Mouse (Mus musculus): ENCODE results near the gene Olfr107. TPM values are rescaled to one million over a fixed set of nuclear protein-coding genes. Genes with fewer than 3 reads are reported as not detected.

The Olfr107 gene
- not detected in 2 replicates for polyA plus RNA-seq (2014; fragmentation: Nextera tagmentation; extraction: Ambion mirVana)

GRCm38 (mm10) chr17:37398926-37399325 lies at the start of gene Olfr107:
Gene Olfr107, plus strand, starts transcription at chr17:37399226.
- Histone ChIP-seq H3K27ac (replicated peaks; ENCODE audit: low read depth, low read length) (no peak within 1 kb of the TSS), H3K9ac (replicated peaks; ENCODE audit: low read length) (no peak within 1 kb of the TSS), H3K27me3 (ENCODE audit: control insufficient read depth, insufficient read depth, low read length) (no peaks in the 10 kb centered on the region), H3K9me3 (replicated peaks; ENCODE audit: control insufficient read depth, low read length) (no peaks in the 10 kb centered on the region), H3K4me3 (ENCODE audit: low read depth, low read length) (no peak within 1 kb of the TSS), H3K4me1 (ENCODE audit: control insufficient read depth, insufficient read depth, low read length) (no peaks in the 10 kb centered on the region), H3K4me2 (ENCODE audit: low read depth, low read length) (no peak within 1 kb of the TSS), H3K36me3 (replicated peaks; ENCODE audit: control insufficient read depth, insufficient read depth, low read depth, low read length) (no peaks in the 10 kb centered on the region)
- WGBS: 84% methylated on average over 3 of the region's 3 CpGs
- ATAC-seq (replicated peaks; ENCODE audit: insufficient number of reproducible peaks, low FRiP score, low TSS enrichment, low read depth): no peak
- no peak for DNase-seq (ENCODE audit: low spot score)

GRCm38 (mm10) chr17:37359282-37359681 lies 39.7 kb upstream of the Olfr107 start, which contains the start of gene Olfr104-ps:
Gene Olfr104-ps, plus strand, starts transcription at chr17:37359582.
- no peaks in the 10 kb centered on the region for H3K4me1 ChIP-seq (ENCODE audit: control insufficient read depth, insufficient read depth, low read length)
- H3K27ac ChIP-seq (replicated peaks; ENCODE audit: low read depth, low read length): no peak within 1 kb of the TSS
- no peaks in the 10 kb centered on the region for H3K36me3 ChIP-seq (replicated peaks; ENCODE audit: control insufficient read depth, insufficient read depth, low read depth, low read length)
- DNase-seq (ENCODE audit: low spot score): no peak
- no peak within 1 kb of the TSS for H3K4me3 ChIP-seq (ENCODE audit: low read depth, low read length)
- ATAC-seq (replicated peaks; ENCODE audit: insufficient number of reproducible peaks, low FRiP score, low TSS enrichment, low read depth): no peak
- H3K9me3 ChIP-seq (replicated peaks; ENCODE audit: control insufficient read depth, low read length): no peaks in the 10 kb centered on the region
- H3K4me2 ChIP-seq (ENCODE audit: low read depth, low read length): no peak within 1 kb of the TSS
- no peaks in the 10 kb centered on the region for H3K27me3 ChIP-seq (ENCODE audit: control insufficient read depth, insufficient read depth, low read length)
- no peak within 1 kb of the TSS for H3K9ac ChIP-seq (replicated peaks; ENCODE audit: low read length)

GRCm38 (mm10) chr17:37378733-37379132 lies 20.3 kb upstream of the Olfr107 start, which contains the start of gene Olfr105-ps:
Gene Olfr105-ps, plus strand, starts transcription at chr17:37379033.
- Histone ChIP-seq H3K9me3 (replicated peaks; ENCODE audit: control insufficient read depth, low read length) (no peaks in the 10 kb centered on the region), H3K4me1 (ENCODE audit: control insufficient read depth, insufficient read depth, low read length) (no peaks in the 10 kb centered on the region), H3K36me3 (replicated peaks; ENCODE audit: control insufficient read depth, insufficient read depth, low read depth, low read length) (no peaks in the 10 kb centered on the region), H3K4me2 (ENCODE audit: low read depth, low read length) (no peak within 1 kb of the TSS), H3K27ac (replicated peaks; ENCODE audit: low read depth, low read length) (no peak within 1 kb of the TSS), H3K9ac (replicated peaks; ENCODE audit: low read length) (no peak within 1 kb of the TSS), H3K4me3 (ENCODE audit: low read depth, low read length) (no peak within 1 kb of the TSS), H3K27me3 (ENCODE audit: control insufficient read depth, insufficient read depth, low read length) (no peaks in the 10 kb centered on the region)
- ATAC-seq (replicated peaks; ENCODE audit: insufficient number of reproducible peaks, low FRiP score, low TSS enrichment, low read depth) (no peak), DNase-seq (ENCODE audit: low spot score) (no peak)

DNA sequence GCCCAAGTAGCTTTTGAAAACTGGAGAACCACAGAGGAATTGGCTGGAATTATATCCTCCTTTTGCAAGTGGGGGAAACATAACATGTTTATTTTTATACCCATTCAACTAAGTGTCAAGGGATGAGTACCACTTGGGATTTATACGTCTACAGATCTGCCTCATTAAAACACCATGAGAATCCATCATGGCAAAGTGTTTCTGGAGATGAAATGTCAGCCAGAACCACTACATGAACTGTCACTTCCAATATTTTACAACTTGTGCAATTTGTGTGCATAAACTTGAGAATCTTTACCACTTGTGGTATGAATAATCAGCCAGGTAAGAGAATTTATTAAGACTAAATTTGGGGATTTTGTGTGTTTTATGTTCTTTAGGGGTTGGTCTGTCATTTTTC lies 8.9 kb upstream of the Olfr107 start, which contains the start of gene Olfr106-ps:
Olfr106-ps (plus strand) TSS at position 301 of the 400 bp plus-strand sequence.
- no peak for ATAC-seq (replicated peaks; ENCODE audit: insufficient number of reproducible peaks, low FRiP score, low TSS enrichment, low read depth)
- H3K27ac ChIP-seq (replicated peaks; ENCODE audit: low read depth, low read length): no peak within 1 kb of the TSS
- 68% methylated on average over 1 of the region's 1 CpGs for WGBS

GRCm38 (mm10) chr17:37413380-37413779 lies 14.4 kb downstream of the Olfr107 start:
- no peaks in the 10 kb centered on the region for H3K36me3 ChIP-seq (replicated peaks; ENCODE audit: control insufficient read depth, insufficient read depth, low read depth, low read length)
- no peak overlapping the region for H3K27ac ChIP-seq (replicated peaks; ENCODE audit: low read depth, low read length)
- no peaks in the 10 kb centered on the region for H3K9me3 ChIP-seq (replicated peaks; ENCODE audit: control insufficient read depth, low read length)
- ATAC-seq (replicated peaks; ENCODE audit: insufficient number of reproducible peaks, low FRiP score, low TSS enrichment, low read depth) (no peak), DNase-seq (ENCODE audit: low spot score) (no peak)
- H3K4me3 ChIP-seq (ENCODE audit: low read depth, low read length): no peak overlapping the region
- H3K27me3 ChIP-seq (ENCODE audit: control insufficient read depth, insufficient read depth, low read length): no peaks in the 10 kb centered on the region
- no peaks in the 10 kb centered on the region for H3K4me1 ChIP-seq (ENCODE audit: control insufficient read depth, insufficient read depth, low read length)
- H3K4me2 ChIP-seq (ENCODE audit: low read depth, low read length): no peak overlapping the region
- no peak overlapping the region for H3K9ac ChIP-seq (replicated peaks; ENCODE audit: low read length)

More for the DNA sequence above, 8.9 kb upstream of the Olfr107 start, which contains the start of gene Olfr106-ps:
- Histone ChIP-seq H3K4me3 (ENCODE audit: low read depth, low read length) (no peak within 1 kb of the TSS), H3K9ac (replicated peaks; ENCODE audit: low read length) (no peak within 1 kb of the TSS), H3K27me3 (ENCODE audit: control insufficient read depth, insufficient read depth, low read length) (no peaks in the 10 kb centered on the region), H3K4me1 (ENCODE audit: control insufficient read depth, insufficient read depth, low read length) (no peaks in the 10 kb centered on the region), H3K9me3 (replicated peaks; ENCODE audit: control insufficient read depth, low read length) (no peaks in the 10 kb centered on the region), H3K36me3 (replicated peaks; ENCODE audit: control insufficient read depth, insufficient read depth, low read depth, low read length) (no peaks in the 10 kb centered on the region), H3K4me2 (ENCODE audit: low read depth, low read length) (no peak within 1 kb of the TSS)
- no peak for DNase-seq (ENCODE audit: low spot score)

- H3K27me3 ChIP-seq (ENCODE audit: control insufficient read depth, insufficient read depth, low read length): no peaks in the 10 kb centered on the region
- no peak for DNase-seq (ENCODE audit: low spot score)
- H3K9ac ChIP-seq (replicated peaks; ENCODE audit: low read length): no peak within 1 kb of the TSS
- no peak within 1 kb of the TSS for H3K4me3 ChIP-seq (ENCODE audit: low read depth, low read length)
- 89% methylated on average over 1 of the region's 1 CpGs for WGBS
- no peak for ATAC-seq (replicated peaks; ENCODE audit: insufficient number of reproducible peaks, low FRiP score, low TSS enrichment, low read depth)
- no peaks in the 10 kb centered on the region for H3K9me3 ChIP-seq (replicated peaks; ENCODE audit: control insufficient read depth, low read length)
- H3K4me2 ChIP-seq (ENCODE audit: low read depth, low read length): no peak within 1 kb of the TSS
- H3K4me1 ChIP-seq (ENCODE audit: control insufficient read depth, insufficient read depth, low read length): no peaks in the 10 kb centered on the region
- no peak within 1 kb of the TSS for H3K27ac ChIP-seq (replicated peaks; ENCODE audit: low read depth, low read length)
- no peaks in the 10 kb centered on the region for H3K36me3 ChIP-seq (replicated peaks; ENCODE audit: control insufficient read depth, insufficient read depth, low read depth, low read length)
Observed at GRCm38 (mm10) chr17:37445180-37445579, 46.2 kb downstream of the Olfr107 start, which contains the start of gene Olfr108. Gene Olfr108, plus strand, starts transcription at chr17:37445480.

Other genes starting within 250 kb of the Olfr107 start
- not detected in 2 replicates for gene Olfr93, start 237.7 kb upstream of the Olfr107 start, polyA plus RNA-seq (2014; fragmentation: Nextera tagmentation; extraction: Ambion mirVana)
- gene Ubd, start 205.3 kb upstream of the Olfr107 start, polyA plus RNA-seq (2014; fragmentation: Nextera tagmentation; extraction: Ambion mirVana): not detected in 2 replicates
- gene Olfr94, start 198.2 kb upstream of the Olfr107 start, polyA plus RNA-seq (2014; fragmentation: Nextera tagmentation; extraction: Ambion mirVana): not detected in 2 replicates
- not detected in 2 replicates for gene Olfr95, start 186.1 kb upstream of the Olfr107 start, polyA plus RNA-seq (2014; fragmentation: Nextera tagmentation; extraction: Ambion mirVana)
- not detected in 2 replicates for gene Olfr96, start 179.1 kb upstream of the Olfr107 start, polyA plus RNA-seq (2014; fragmentation: Nextera tagmentation; extraction: Ambion mirVana)
- gene Olfr97, start 161.9 kb upstream of the Olfr107 start, polyA plus RNA-seq (2014; fragmentation: Nextera tagmentation; extraction: Ambion mirVana): not detected in 2 replicates
- gene Olfr98, start 135.5 kb upstream of the Olfr107 start, polyA plus RNA-seq (2014; fragmentation: Nextera tagmentation; extraction: Ambion mirVana): not detected in 2 replicates
- 1.4 and 1.8 TPM in 2 replicates for gene H2-M3, start 129.0 kb upstream of the Olfr107 start, polyA plus RNA-seq (2014; fragmentation: Nextera tagmentation; extraction: Ambion mirVana)
- not detected in 2 replicates for gene Olfr99, start 115.8 kb upstream of the Olfr107 start, polyA plus RNA-seq (2014; fragmentation: Nextera tagmentation; extraction: Ambion mirVana)
- not detected in 2 replicates for gene Olfr101, start 94.9 kb upstream of the Olfr107 start, polyA plus RNA-seq (2014; fragmentation: Nextera tagmentation; extraction: Ambion mirVana)
- not detected in 2 replicates for gene Olfr102, start 82.2 kb upstream of the Olfr107 start, polyA plus RNA-seq (2014; fragmentation: Nextera tagmentation; extraction: Ambion mirVana)
- gene Olfr103, start 59.5 kb upstream of the Olfr107 start, polyA plus RNA-seq (2014; fragmentation: Nextera tagmentation; extraction: Ambion mirVana): not detected in 2 replicates
- gene Olfr104-ps, start 39.6 kb upstream of the Olfr107 start, polyA plus RNA-seq (2014; fragmentation: Nextera tagmentation; extraction: Ambion mirVana): not detected in 2 replicates
- not detected in 2 replicates for gene Olfr105-ps, start 20.2 kb upstream of the Olfr107 start, polyA plus RNA-seq (2014; fragmentation: Nextera tagmentation; extraction: Ambion mirVana)
- gene Olfr106-ps, start 8.8 kb upstream of the Olfr107 start, polyA plus RNA-seq (2014; fragmentation: Nextera tagmentation; extraction: Ambion mirVana): not detected in 2 replicates
- not detected in 2 replicates for gene Olfr108, start 46.3 kb downstream of the Olfr107 start, polyA plus RNA-seq (2014; fragmentation: Nextera tagmentation; extraction: Ambion mirVana)
- gene Olfr109, start 59.7 kb downstream of the Olfr107 start, polyA plus RNA-seq (2014; fragmentation: Nextera tagmentation; extraction: Ambion mirVana): not detected in 2 replicates
- gene H2-M2, start 84.3 kb downstream of the Olfr107 start, polyA plus RNA-seq (2014; fragmentation: Nextera tagmentation; extraction: Ambion mirVana): not detected in 2 replicates
- not detected in 2 replicates for gene Olfr110, start 93.2 kb downstream of the Olfr107 start, polyA plus RNA-seq (2014; fragmentation: Nextera tagmentation; extraction: Ambion mirVana)
- gene Olfr111, start 108.8 kb downstream of the Olfr107 start, polyA plus RNA-seq (2014; fragmentation: Nextera tagmentation; extraction: Ambion mirVana): not detected in 2 replicates
- not detected in 2 replicates for gene Olfr112, start 170.2 kb downstream of the Olfr107 start, polyA plus RNA-seq (2014; fragmentation: Nextera tagmentation; extraction: Ambion mirVana)
- not detected in 2 replicates for gene Olfr113, start 178.4 kb downstream of the Olfr107 start, polyA plus RNA-seq (2014; fragmentation: Nextera tagmentation; extraction: Ambion mirVana)
- not detected in 2 replicates for gene Olfr114, start 193.5 kb downstream of the Olfr107 start, polyA plus RNA-seq (2014; fragmentation: Nextera tagmentation; extraction: Ambion mirVana)
- not detected in 2 replicates for gene Olfr115, start 227.9 kb downstream of the Olfr107 start, polyA plus RNA-seq (2014; fragmentation: Nextera tagmentation; extraction: Ambion mirVana)
- gene Olfr116, start 228.0 kb downstream of the Olfr107 start, polyA plus RNA-seq (2014; fragmentation: Nextera tagmentation; extraction: Ambion mirVana): not detected in 2 replicates